Mouse (Mus musculus): ENCODE measurements around the gene Iqgap3. TPM values are rescaled to one million over a fixed set of nuclear protein-coding genes. Genes with fewer than 3 reads are reported as not detected.

Gene Iqgap3
- total RNA-seq, 2 experiments from 2014 or later = 0.91 to 1.2 TPM

Other genes starting within 250 kb of the Iqgap3 start
- gene Sh2d2a, start 235.2 kb upstream of the Iqgap3 start, total RNA-seq (2021) = not detected
- gene Prcc, start 196.4 kb upstream of the Iqgap3 start, total RNA-seq (2021) = 10 to 100 TPM; 64.0 to 64.1 TPM
- 100 to 1,000 TPM; 119 to 122 TPM for gene Hdgf, start 175.7 kb upstream of the Iqgap3 start, total RNA-seq (2021)
- gene Mrpl24, start 162.5 kb upstream of the Iqgap3 start, total RNA-seq (2021) = 10 to 100 TPM; 50.3 to 55.4 TPM
- gene Isg20l2, start 151.7 kb upstream of the Iqgap3 start, total RNA-seq (2021) = 10 to 100 TPM; 15.0 to 16.4 TPM
- gene Rrnad1, start 151.3 kb upstream of the Iqgap3 start, total RNA-seq (2021) = 10 to 100 TPM; 19.0 to 22.8 TPM
- gene Crabp2, start 133.3 kb upstream of the Iqgap3 start, total RNA-seq (2021) = 1 to 10 TPM; 2.0 to 2.2 TPM
- gene Nes, start 110.9 kb upstream of the Iqgap3 start, total RNA-seq (2021) = 10 to 100 TPM in 1 of 2 experiments, 1 to 10 TPM in 1; 9.0 to 11.0 TPM
- gene Bcan, start 81.7 kb upstream of the Iqgap3 start, total RNA-seq (2021) = 100 to 1,000 TPM; 421 to 446 TPM
- 1 to 10 TPM; 1.8 to 1.9 TPM for gene Hapln2, start 54.4 kb upstream of the Iqgap3 start, total RNA-seq (2021)
- gene Gpatch4, start 38.9 kb upstream of the Iqgap3 start, total RNA-seq (2021) = 10 to 100 TPM; 13.5 to 16.5 TPM
- gene Naxe, start 23.5 kb upstream of the Iqgap3 start, total RNA-seq (2021) = 10 to 100 TPM; 70.6 to 71.5 TPM
- gene Ttc24, start 3.7 kb upstream of the Iqgap3 start, total RNA-seq (2021) = not detected
- 100 to 1,000 TPM; 146 to 156 TPM for gene Mef2d, start 60.4 kb downstream of the Iqgap3 start, total RNA-seq (2021)
- not detected for gene Rhbg, start 172.7 kb downstream of the Iqgap3 start, total RNA-seq (2021)
- gene Gm38392, start 205.2 kb downstream of the Iqgap3 start, total RNA-seq (2021) = not detected
- gene Tsacc, start 215.0 kb downstream of the Iqgap3 start, total RNA-seq (2021) = 1 to 10 TPM; 4.0 to 5.3 TPM
- 100 to 1,000 TPM; 191 to 198 TPM for gene Cct3, start 215.1 kb downstream of the Iqgap3 start, total RNA-seq (2021)
- 10 to 100 TPM; 86.2 to 90.2 TPM for gene Glmp, start 243.1 kb downstream of the Iqgap3 start, total RNA-seq (2021)

Data from layer of hippocampus, postnatal 14 days (tissue).